Mouse (Mus musculus): Measurements from ENCODE around the gene Grip1. TPM values are rescaled to one million over a fixed set of nuclear protein-coding genes. Genes with fewer than 3 reads are reported as not detected.

The Grip1 gene
- polyA plus RNA-seq, 1 experiment from 2014 or later: 0.53 TPM

DNA sequence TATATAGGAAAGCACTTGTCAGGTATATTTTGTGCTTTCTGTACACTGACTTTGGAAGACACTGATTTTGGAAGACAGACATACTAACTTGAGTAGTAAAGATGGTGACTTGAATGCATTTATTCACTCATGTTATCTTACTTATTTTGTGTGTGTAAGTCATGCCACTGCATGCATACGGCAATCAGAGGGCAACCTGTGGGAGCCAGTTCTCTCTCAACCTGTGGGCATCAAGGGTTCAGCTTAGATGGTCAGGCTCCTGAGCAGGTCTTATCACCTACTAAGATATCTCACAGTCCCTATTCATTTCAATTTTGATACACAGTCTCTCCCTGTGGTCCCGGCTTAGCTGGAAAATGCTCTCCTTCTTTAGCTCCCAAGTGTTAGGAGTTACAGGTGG is 5.4 kb downstream of the Grip1 start:
- no peak overlapping the region for H3K9ac ChIP-seq
- H3K4me2 ChIP-seq: no peak overlapping the region
- no peak overlapping the region for H3K4me3 ChIP-seq (replicated peaks)
- H3K9me3 ChIP-seq (replicated peaks): no peaks in the 10 kb centered on the region
- WGBS (ENCODE audit: insufficient replicate concordance): 71% methylated on average over 2 of the region's 2 CpGs
- peaks cover 27% of the 10 kb centered on the region for H3K27me3 ChIP-seq
- H3K4me1 ChIP-seq (replicated peaks): no peaks in the 10 kb centered on the region
- H3K36me3 ChIP-seq (replicated peaks): no peaks in the 10 kb centered on the region
- H3K27ac ChIP-seq (replicated peaks): no peak overlapping the region
- ATAC-seq (ENCODE audit: insufficient read depth): no peak

DNA sequence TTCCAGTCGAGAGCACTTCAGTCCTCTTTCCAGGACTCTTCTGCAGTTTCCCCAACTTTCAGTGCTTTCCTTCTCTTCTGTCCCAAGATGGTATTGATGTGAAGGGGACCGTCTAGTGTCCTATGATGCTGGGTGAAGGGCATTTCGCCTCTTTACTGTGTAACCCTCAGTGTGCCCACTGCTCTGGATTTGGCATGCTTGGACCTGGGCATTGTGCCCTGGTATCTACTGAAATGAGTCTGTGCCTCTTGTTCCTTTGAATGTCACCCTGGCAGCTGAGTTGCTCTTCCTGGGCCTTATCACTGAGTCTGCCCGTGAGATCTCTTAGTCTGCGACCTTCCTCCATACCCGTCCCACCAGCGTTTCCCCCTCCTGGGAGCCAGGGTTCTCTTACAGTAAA is 9.7 kb downstream of the Grip1 start:
- Histone ChIP-seq H3K27ac (replicated peaks) (no peak overlapping the region), H3K27me3 (no peaks in the 10 kb centered on the region), H3K4me2 (no peak overlapping the region), H3K9me3 (replicated peaks) (no peaks in the 10 kb centered on the region), H3K36me3 (replicated peaks) (no peaks in the 10 kb centered on the region), H3K9ac (no peak overlapping the region), H3K4me1 (replicated peaks) (no peaks in the 10 kb centered on the region), H3K4me3 (replicated peaks) (no peak overlapping the region)
- WGBS (ENCODE audit: insufficient replicate concordance): 56% methylated on average over 7 of the region's 7 CpGs
- ATAC-seq (ENCODE audit: insufficient read depth): no peak

DNA sequence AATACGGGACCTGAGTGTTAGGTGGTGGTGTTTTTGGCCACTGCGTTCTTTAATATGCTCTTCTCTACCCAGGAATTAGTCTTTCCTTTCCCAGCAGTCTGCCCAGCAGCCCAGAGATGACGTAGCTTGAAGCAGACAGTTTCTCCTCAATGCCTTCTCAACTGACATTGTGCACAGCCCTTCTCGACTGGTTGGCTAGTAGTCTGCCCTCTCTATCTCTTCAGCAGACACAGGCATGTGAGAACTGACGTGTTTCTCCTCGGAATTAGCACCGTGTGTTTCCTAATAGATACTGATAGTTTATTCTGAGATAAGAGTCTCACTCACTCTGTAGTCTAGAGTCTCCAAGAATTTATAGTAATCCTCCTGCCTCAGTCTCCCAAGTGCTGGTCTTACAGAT is 10.2 kb downstream of the Grip1 start:
- Histone ChIP-seq H3K9me3 (replicated peaks) (no peaks in the 10 kb centered on the region), H3K4me1 (replicated peaks) (no peaks in the 10 kb centered on the region), H3K27ac (replicated peaks) (no peak overlapping the region), H3K27me3 (no peaks in the 10 kb centered on the region), H3K4me3 (replicated peaks) (no peak overlapping the region), H3K4me2 (no peak overlapping the region), H3K36me3 (replicated peaks) (no peaks in the 10 kb centered on the region), H3K9ac (no peak overlapping the region)
- ATAC-seq (ENCODE audit: insufficient read depth): no peak
- WGBS (ENCODE audit: insufficient replicate concordance): 36% methylated on average over 7 of the region's 7 CpGs

GRCm38 (mm10) chr10:119467976-119468375 is 14.3 kb downstream of the Grip1 start:
- H3K27me3 ChIP-seq: no peaks in the 10 kb centered on the region
- no peak overlapping the region for H3K27ac ChIP-seq (replicated peaks)
- no peak overlapping the region for H3K4me2 ChIP-seq
- H3K36me3 ChIP-seq (replicated peaks): no peaks in the 10 kb centered on the region
- no peak overlapping the region for H3K4me3 ChIP-seq (replicated peaks)
- no peaks in the 10 kb centered on the region for H3K4me1 ChIP-seq (replicated peaks)
- no peaks in the 10 kb centered on the region for H3K9me3 ChIP-seq (replicated peaks)
- ATAC-seq (ENCODE audit: insufficient read depth): no peak
- no peak overlapping the region for H3K9ac ChIP-seq
- 80% methylated on average over 18 of the region's 18 CpGs for WGBS (ENCODE audit: insufficient replicate concordance)

- Histone ChIP-seq H3K9me3 (replicated peaks) (no peaks in the 10 kb centered on the region), H3K9ac (no peak overlapping the region), H3K4me1 (replicated peaks) (no peaks in the 10 kb centered on the region), H3K36me3 (replicated peaks) (no peaks in the 10 kb centered on the region), H3K27ac (replicated peaks) (no peak overlapping the region), H3K4me3 (replicated peaks) (no peak overlapping the region), H3K4me2 (no peak overlapping the region), H3K27me3 (no peaks in the 10 kb centered on the region)
- 80% methylated on average over 1 of the region's 1 CpGs for WGBS (ENCODE audit: insufficient replicate concordance)
- no peak for ATAC-seq (ENCODE audit: insufficient read depth)
Measured at GRCm38 (mm10) chr10:119470096-119470495, 16.5 kb downstream of the Grip1 start.

- no peak overlapping the region for H3K4me3 ChIP-seq (replicated peaks)
- no peak overlapping the region for H3K9ac ChIP-seq
- 31% methylated on average over 9 of the region's 9 CpGs for WGBS (ENCODE audit: insufficient replicate concordance)
- H3K4me1 ChIP-seq (replicated peaks): no peaks in the 10 kb centered on the region
- H3K4me2 ChIP-seq: no peak overlapping the region
- no peaks in the 10 kb centered on the region for H3K9me3 ChIP-seq (replicated peaks)
- H3K27me3 ChIP-seq: no peaks in the 10 kb centered on the region
- H3K36me3 ChIP-seq (replicated peaks): no peaks in the 10 kb centered on the region
- no peak for ATAC-seq (ENCODE audit: insufficient read depth)
- no peak overlapping the region for H3K27ac ChIP-seq (replicated peaks)
Measured at GRCm38 (mm10) chr10:119475166-119475565, 21.5 kb downstream of the Grip1 start.

GRCm38 (mm10) chr10:119477661-119478060 is 24.0 kb downstream of the Grip1 start:
- WGBS (ENCODE audit: insufficient replicate concordance): 74% methylated on average over 8 of the region's 8 CpGs
- ATAC-seq (ENCODE audit: insufficient read depth): no peak
- H3K4me1 ChIP-seq (replicated peaks): no peaks in the 10 kb centered on the region
- no peak overlapping the region for H3K9ac ChIP-seq
- no peaks in the 10 kb centered on the region for H3K27me3 ChIP-seq
- H3K4me3 ChIP-seq (replicated peaks): no peak overlapping the region
- no peaks in the 10 kb centered on the region for H3K36me3 ChIP-seq (replicated peaks)
- no peak overlapping the region for H3K4me2 ChIP-seq
- no peaks in the 10 kb centered on the region for H3K9me3 ChIP-seq (replicated peaks)
- no peak overlapping the region for H3K27ac ChIP-seq (replicated peaks)

GRCm38 (mm10) chr10:119483068-119483705 is 29.6 kb downstream of the Grip1 start:
- Histone ChIP-seq H3K4me1 (replicated peaks) (no peaks in the 10 kb centered on the region), H3K9ac (no peak overlapping the region), H3K36me3 (replicated peaks) (no peaks in the 10 kb centered on the region), H3K27me3 (no peaks in the 10 kb centered on the region), H3K9me3 (replicated peaks) (no peaks in the 10 kb centered on the region), H3K4me3 (replicated peaks) (no peak overlapping the region), H3K4me2 (no peak overlapping the region), H3K27ac (replicated peaks) (no peak overlapping the region)
- WGBS (ENCODE audit: insufficient replicate concordance): 73% methylated on average over 17 of the region's 17 CpGs
- no peak for ATAC-seq (ENCODE audit: insufficient read depth)

- WGBS (ENCODE audit: insufficient replicate concordance): 29% methylated on average over 6 of the region's 6 CpGs
- no peak for ATAC-seq (ENCODE audit: insufficient read depth)
- no peak overlapping the region for H3K4me2 ChIP-seq
Measured at GRCm38 (mm10) chr10:119483766-119484165, 30.1 kb downstream of the Grip1 start.

GRCm38 (mm10) chr10:119486936-119487335 is 33.3 kb downstream of the Grip1 start:
- Histone ChIP-seq H3K4me2 (no peak overlapping the region), H3K9me3 (replicated peaks) (no peaks in the 10 kb centered on the region), H3K4me3 (replicated peaks) (no peak overlapping the region), H3K27ac (replicated peaks) (no peak overlapping the region), H3K27me3 (no peaks in the 10 kb centered on the region), H3K4me1 (replicated peaks) (no peaks in the 10 kb centered on the region), H3K36me3 (replicated peaks) (no peaks in the 10 kb centered on the region), H3K9ac (no peak overlapping the region)
- ATAC-seq (ENCODE audit: insufficient read depth): no peak
- 29% methylated on average over 7 of the region's 7 CpGs for WGBS (ENCODE audit: insufficient replicate concordance)

More at GRCm38 (mm10) chr10:119483766-119484165, 30.1 kb downstream of the Grip1 start:
- no peak overlapping the region for H3K27ac ChIP-seq (replicated peaks)
- H3K9ac ChIP-seq: no peak overlapping the region
- no peak overlapping the region for H3K4me3 ChIP-seq (replicated peaks)
- H3K27me3 ChIP-seq: no peaks in the 10 kb centered on the region
- H3K4me1 ChIP-seq (replicated peaks): no peaks in the 10 kb centered on the region
- H3K9me3 ChIP-seq (replicated peaks): no peaks in the 10 kb centered on the region
- no peaks in the 10 kb centered on the region for H3K36me3 ChIP-seq (replicated peaks)

- Histone ChIP-seq H3K27ac (replicated peaks) (no peak overlapping the region), H3K4me2 (no peak overlapping the region), H3K27me3 (no peaks in the 10 kb centered on the region), H3K9me3 (replicated peaks) (no peaks in the 10 kb centered on the region), H3K4me1 (replicated peaks) (no peaks in the 10 kb centered on the region), H3K36me3 (replicated peaks) (no peaks in the 10 kb centered on the region), H3K9ac (no peak overlapping the region), H3K4me3 (replicated peaks) (no peak overlapping the region)
- ATAC-seq (ENCODE audit: insufficient read depth): no peak
- 76% methylated on average over 18 of the region's 18 CpGs for WGBS (ENCODE audit: insufficient replicate concordance)
Measured at GRCm38 (mm10) chr10:119490831-119491230, 37.2 kb downstream of the Grip1 start.

- Histone ChIP-seq H3K9ac (no peak overlapping the region), H3K4me2 (no peak overlapping the region), H3K27ac (replicated peaks) (no peak overlapping the region), H3K9me3 (replicated peaks) (no peaks in the 10 kb centered on the region; the same call in 1 of the 2 replicates), H3K27me3 (no peaks in the 10 kb centered on the region), H3K4me3 (replicated peaks) (no peak overlapping the region), H3K4me1 (replicated peaks) (no peaks in the 10 kb centered on the region), H3K36me3 (replicated peaks) (no peaks in the 10 kb centered on the region)
- 75% methylated on average over 8 of the region's 8 CpGs for WGBS (ENCODE audit: insufficient replicate concordance)
- ATAC-seq (ENCODE audit: insufficient read depth): no peak
Measured at GRCm38 (mm10) chr10:119495317-119495716, 41.7 kb downstream of the Grip1 start.

Data from liver, embryonic 15.5 days (tissue).